Mouse (Mus musculus) erythroblast, embryonic 14.5 days (primary cell): ENCODE data around the gene Galnt9.

Source experiments
- GATA1 ChIP-seq: IDR thresholded peaks from 2 replicates; pipeline ENCODE4 v1.6.1; 2012; ENCODE audit warnings: low read length, inconsistent platforms, mixed read lengths
- TAL1 ChIP-seq: IDR thresholded peaks from 3 replicates; pipeline ENCODE4 v1.6.1; 2012; ENCODE audit warnings: low read length, inconsistent platforms, mixed read lengths

- TF ChIP-seq GATA1 = no peak
- no peak for TF ChIP-seq TAL1
Observed at GRCm38 (mm10) chr5:110495051-110495450, 49.1 kb upstream of the Galnt9 start.
